Mouse (Mus musculus): ENCODE measurements at regions not wholly inside any gene's neighbourhood (a gene's known extent, or its start where the extent isn't known, plus 50 kb on each side); places are given as distances from the start of the nearest gene placed in this dataset.

GRCm38 (mm10) chr4:33840119-33840518 lies 84.3 kb upstream of the Cnr1 start:
- Histone ChIP-seq H3K36me3 (ENCODE audit: control insufficient read depth in 1 of 2, insufficient read depth in 2 of 2, low read length in 2 of 2) (no peaks in the 10 kb centered on the region), H3K27ac (ENCODE audit: control insufficient read depth, low read depth, low read length) (no peak overlapping the region), H3K79me2 (ENCODE audit: control insufficient read depth, insufficient read depth, low read length, poor library complexity) (no peaks in the 10 kb centered on the region), H3K4me1 (ENCODE audit: control insufficient read depth in 1 of 2, insufficient read depth in 2 of 2, low read length in 2 of 2) (no peaks in the 10 kb centered on the region), H3K4me3 (ENCODE audit: control insufficient read depth in 1 of 2, insufficient read depth in 1 of 2, low read depth in 2 of 2, low read length in 2 of 2) (no peak overlapping the region), H3K9me3 (replicated peaks; ENCODE audit: insufficient read depth, low read length) (no peaks in the 10 kb centered on the region), H3K9ac (ENCODE audit: control insufficient read depth, low read depth, low read length, poor library complexity, severe bottlenecking) (no peak overlapping the region), H3K27me3 (ENCODE audit: control insufficient read depth in 1 of 2, insufficient read depth in 2 of 2, low read length in 2 of 2) (no peaks in the 10 kb centered on the region)
- DNase-seq (ENCODE audit: low read depth, low spot score), result no peak
- no peak for TF ChIP-seq CHD2 (IDR thresholded peaks at IDR 0.05; ENCODE audit: low read length)
- no peak for TF ChIP-seq ETS1 (IDR thresholded peaks at IDR 0.05; ENCODE audit: low read depth, low read length)
- TF ChIP-seq ELF1 (IDR thresholded peaks at IDR 0.05; ENCODE audit: low read depth, low read length), result no peak
- no peak for TF ChIP-seq MYB (IDR thresholded peaks at IDR 0.05; ENCODE audit: low read depth, low read length)
- TF ChIP-seq ZKSCAN1 (IDR thresholded peaks at IDR 0.05; ENCODE audit: low read depth, low read length), result no peak
- TF ChIP-seq MEF2A (IDR thresholded peaks at IDR 0.05; ENCODE audit: extremely low read depth, insufficient replicate concordance, low read depth, low read length, poor library complexity, severe bottlenecking), result no peak
- no peak for TF ChIP-seq ZNF384 (IDR thresholded peaks at IDR 0.05; ENCODE audit: low read depth, low read length)
- TF ChIP-seq HCFC1 (IDR thresholded peaks at IDR 0.05; ENCODE audit: low read depth, low read length), result no peak
- TF ChIP-seq TCF12 (IDR thresholded peaks at IDR 0.05; ENCODE audit: low read depth, low read length), result no peak
- no peak for TF ChIP-seq RCOR1 (IDR thresholded peaks at IDR 0.05; ENCODE audit: low read depth, low read length)
- TF ChIP-seq ZMIZ1 (IDR thresholded peaks at IDR 0.05; ENCODE audit: low read depth, low read length), result no peak
- TF ChIP-seq NRF1 (IDR thresholded peaks at IDR 0.05; ENCODE audit: insufficient read depth, low read depth, low read length, poor library complexity, severe bottlenecking), result no peak
- no peak for TF ChIP-seq POLR2AphosphoS2 (IDR thresholded peaks at IDR 0.05; ENCODE audit: low read length)

- no peak overlapping the region for H3K9ac ChIP-seq (ENCODE audit: control insufficient read depth, low read depth, low read length, poor library complexity, severe bottlenecking)
- TF ChIP-seq POLR2A (IDR thresholded peaks at IDR 0.05; ENCODE audit: control insufficient read depth in 1 of 2, insufficient read depth in 1 of 2, low read depth in 1 of 2, low read length in 2 of 2, poor library complexity in 1 of 2) (no peak), KAT2A (conservative IDR thresholded peaks at IDR 0.05; ENCODE audit: low read depth, low read length) (no peak), GATA1 (IDR thresholded peaks at IDR 0.05; ENCODE audit: low read depth, low read length) (no peak), NRF1 (IDR thresholded peaks at IDR 0.05; ENCODE audit: insufficient read depth, low read depth, low read length, poor library complexity, severe bottlenecking) (no peak), ZNF384 (IDR thresholded peaks at IDR 0.05; ENCODE audit: low read depth, low read length) (no peak), ETS1 (IDR thresholded peaks at IDR 0.05; ENCODE audit: low read depth, low read length) (no peak), E2F4 (IDR thresholded peaks at IDR 0.05; ENCODE audit: borderline replicate concordance, low read depth, low read length) (no peak), CTCF (IDR thresholded peaks at IDR 0.05 in 2 of 3, conservative IDR thresholded peaks at IDR 0.05 in 1 of 3; ENCODE audit: control insufficient read depth in 1 of 3, insufficient read depth in 1 of 3, low read depth in 2 of 3, low read length in 3 of 3, poor library complexity in 1 of 3, severe bottlenecking in 1 of 3) (no peak), MYC (IDR thresholded peaks at IDR 0.05; ENCODE audit: low read depth, low read length) (no peak), MYB (IDR thresholded peaks at IDR 0.05; ENCODE audit: low read depth, low read length) (no peak), CHD2 (IDR thresholded peaks at IDR 0.05; ENCODE audit: low read length) (no peak), MAZ (IDR thresholded peaks at IDR 0.05; ENCODE audit: low read depth, low read length) (no peak), TAL1 (IDR thresholded peaks at IDR 0.05; ENCODE audit: low read length) (no peak), ZC3H11A (IDR thresholded peaks at IDR 0.05; ENCODE audit: low read depth, low read length) (no peak), RAD21 (IDR thresholded peaks at IDR 0.05; ENCODE audit: low read depth, low read length) (no peak), USF1 (IDR thresholded peaks at IDR 0.05; ENCODE audit: low read depth, low read length) (no peak), MAFK (IDR thresholded peaks at IDR 0.05; ENCODE audit: borderline replicate concordance, low read depth, low read length) (no peak), RCOR1 (IDR thresholded peaks at IDR 0.05; ENCODE audit: low read depth, low read length) (no peak)
- H3K4me3 ChIP-seq (ENCODE audit: control insufficient read depth in 1 of 2, insufficient read depth in 1 of 2, low read depth in 2 of 2, low read length in 2 of 2), result no peak overlapping the region
- H3K9me3 ChIP-seq (replicated peaks; ENCODE audit: insufficient read depth, low read length), result no peaks in the 10 kb centered on the region
- DNase-seq (ENCODE audit: low read depth, low spot score), result no peak
- no peak overlapping the region for H3K27ac ChIP-seq (ENCODE audit: control insufficient read depth, low read depth, low read length)
- no peaks in the 10 kb centered on the region for H3K4me1 ChIP-seq (ENCODE audit: control insufficient read depth in 1 of 2, insufficient read depth in 2 of 2, low read length in 2 of 2)
- no peaks in the 10 kb centered on the region for H3K79me2 ChIP-seq (ENCODE audit: control insufficient read depth, insufficient read depth, low read length, poor library complexity)
- no peaks in the 10 kb centered on the region for H3K36me3 ChIP-seq (ENCODE audit: control insufficient read depth in 1 of 2, insufficient read depth in 2 of 2, low read length in 2 of 2)
- peaks cover 0 to 2% of the 10 kb centered on the region in 2 experiments; a peak in 2 of 4 replicates for H3K27me3 ChIP-seq (ENCODE audit: control insufficient read depth in 1 of 2, insufficient read depth in 2 of 2, low read length in 2 of 2)
These were observed 78.6 kb upstream of the Cnr1 start for GRCm38 (mm10) chr4:33845611-33846395.
